Mouse (Mus musculus) stomach, embryonic 16.5 days (tissue): ENCODE data around the gene 1700020L24Rik. TPM values are rescaled to one million over a fixed set of nuclear protein-coding genes. Genes with fewer than 3 reads are reported as not detected.

ENCODE experiments used
- ATAC-seq: fragments of 200-750 bp; cut with Nextera tagmentation; 2 replicates; pipeline ENCODE4 v1.8.0; 2017; ENCODE audit warnings: moderate number of reproducible peaks, moderate TSS enrichment; ENCODE audit not compliant: insufficient read depth, low FRiP score
- H3K27ac ChIP-seq: fragments of 300-500 bp; sonication (generic); 2 replicates; pipeline ENCODE4 v1.5.1; 2014; ENCODE audit warnings: low read length
- H3K27me3 ChIP-seq: fragments of 300-500 bp; sonication (generic); 2 replicates; pipeline ENCODE4 v1.6.1; 2014; ENCODE audit warnings: low read length, control low read depth, mixed read lengths; ENCODE audit not compliant: control insufficient read depth, insufficient read depth
- H3K36me3 ChIP-seq: fragments of 300-500 bp; sonication (generic); 2 replicates; pipeline ENCODE4 v1.6.1; 2014; ENCODE audit warnings: low read length; ENCODE audit not compliant: control insufficient read depth, insufficient read depth
- H3K4me1 ChIP-seq: fragments of 300-500 bp; sonication (generic); 2 replicates; pipeline ENCODE4 v1.6.1; 2014; ENCODE audit warnings: low read length, control low read depth, mixed read lengths; ENCODE audit not compliant: control insufficient read depth, insufficient read depth
- H3K4me2 ChIP-seq: fragments of 300-500 bp; sonication (generic); 2 replicates; pipeline ENCODE4 v1.6.1; 2014; ENCODE audit warnings: low read depth, low read length, mixed read lengths
- H3K4me3 ChIP-seq: fragments of 300-500 bp; sonication (generic); replicated peaks from 2 replicates; pipeline ENCODE4 v1.5.1; 2014; ENCODE audit warnings: mild to moderate bottlenecking, low read length
- H3K9ac ChIP-seq: fragments of 300-500 bp; sonication (generic); 2 replicates; pipeline ENCODE4 v1.6.1; 2014; ENCODE audit warnings: low read length
- H3K9me3 ChIP-seq: fragments of 300-500 bp; sonication (generic); replicated peaks from 2 replicates; pipeline ENCODE4 v1.6.1; 2016; ENCODE audit warnings: low read length, control low read depth; ENCODE audit not compliant: control insufficient read depth
- WGBS: fragments of 180-500 bp; shearing (Covaris S2); extraction: QIAGEN DNeasy Blood & Tissue Kit; methylation state at CpG from one replicate; pipeline ENCODE4 v1.1.7; 2014; 5-methylcytosine and 5-hydroxymethylcytosine counted together
- polyA plus RNA-seq: library from polyadenylated mRNA; unstranded; fragments of >200 nt; fragmentation: Nextera tagmentation; extraction: Ambion mirVana; gene quantifications from 2 replicates; pipeline ENCODE4 v1.2.1, GENCODE M21; 2015

1700020L24Rik gene
- 0.21 TPM in 1 of 2 replicates, not detected in the other for polyA plus RNA-seq

DNA sequence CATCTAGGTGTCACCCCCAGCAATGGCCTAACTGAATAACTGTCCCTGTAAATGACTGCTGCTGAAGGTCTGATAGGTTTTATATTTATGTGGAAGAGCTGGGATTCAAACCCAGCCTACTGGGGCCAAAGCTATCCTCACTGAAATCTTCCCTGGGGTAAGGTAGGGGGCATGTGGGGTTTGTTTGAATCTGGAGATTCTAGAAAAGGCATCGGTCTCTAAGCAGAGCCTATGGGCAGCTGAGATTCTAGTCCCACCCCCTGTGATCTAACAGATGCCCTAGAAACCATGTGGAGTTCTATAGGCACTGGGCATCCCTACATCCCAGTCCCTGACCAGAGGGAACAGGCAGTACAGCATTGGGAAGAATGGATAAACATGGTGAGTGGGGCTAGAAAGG is at the start of gene 1700020L24Rik:
Gene 1700020L24Rik, plus strand, starts transcription at position 301 of the 400 bp plus-strand sequence.
- no peak within 1 kb of the TSS for H3K4me2 ChIP-seq
- no peak within 1 kb of the TSS for H3K9ac ChIP-seq
- no peak within 1 kb of the TSS for H3K4me3 ChIP-seq
- WGBS: 90% methylated on average over 1 of the region's 1 CpGs
- no peak within 1 kb of the TSS for H3K27ac ChIP-seq
- peaks cover 14% of the 10 kb centered on the region for H3K27me3 ChIP-seq
- no peaks in the 10 kb centered on the region for H3K36me3 ChIP-seq
- H3K9me3 ChIP-seq: no peaks in the 10 kb centered on the region
- no peak for ATAC-seq
- no peaks in the 10 kb centered on the region; the same call in 1 of the 2 replicates for H3K4me1 ChIP-seq

DNA sequence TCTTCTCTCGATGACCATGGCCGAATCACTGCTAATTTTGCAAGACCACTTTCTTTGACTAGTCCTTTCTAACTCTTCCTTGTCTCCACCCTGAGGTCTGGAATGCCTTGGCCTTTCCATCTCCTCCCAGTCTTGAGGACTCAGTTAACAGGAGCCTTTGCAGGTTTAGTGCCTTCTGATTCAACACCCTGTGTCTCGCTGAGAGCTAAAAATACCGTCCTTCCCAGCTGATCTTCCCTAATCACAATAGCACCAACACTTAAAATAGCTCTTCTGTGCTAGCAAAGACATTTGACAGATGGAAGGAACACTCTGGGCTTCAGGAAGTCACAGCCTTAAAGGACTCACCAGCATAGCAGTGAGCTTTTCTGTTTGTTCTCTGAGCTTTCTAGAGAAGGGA is 44.4 kb upstream of the 1700020L24Rik start:
- H3K27ac ChIP-seq: no peak overlapping the region
- 83% methylated on average over 4 of the region's 4 CpGs for WGBS
- peaks cover 17% of the 10 kb centered on the region for H3K36me3 ChIP-seq
- H3K4me2 ChIP-seq: no peak overlapping the region
- no peak for ATAC-seq
- no peak overlapping the region for H3K9ac ChIP-seq
- H3K4me1 ChIP-seq: no peaks in the 10 kb centered on the region
- no peaks in the 10 kb centered on the region for H3K9me3 ChIP-seq
- H3K27me3 ChIP-seq: no peaks in the 10 kb centered on the region
- H3K4me3 ChIP-seq: no peak overlapping the region

DNA sequence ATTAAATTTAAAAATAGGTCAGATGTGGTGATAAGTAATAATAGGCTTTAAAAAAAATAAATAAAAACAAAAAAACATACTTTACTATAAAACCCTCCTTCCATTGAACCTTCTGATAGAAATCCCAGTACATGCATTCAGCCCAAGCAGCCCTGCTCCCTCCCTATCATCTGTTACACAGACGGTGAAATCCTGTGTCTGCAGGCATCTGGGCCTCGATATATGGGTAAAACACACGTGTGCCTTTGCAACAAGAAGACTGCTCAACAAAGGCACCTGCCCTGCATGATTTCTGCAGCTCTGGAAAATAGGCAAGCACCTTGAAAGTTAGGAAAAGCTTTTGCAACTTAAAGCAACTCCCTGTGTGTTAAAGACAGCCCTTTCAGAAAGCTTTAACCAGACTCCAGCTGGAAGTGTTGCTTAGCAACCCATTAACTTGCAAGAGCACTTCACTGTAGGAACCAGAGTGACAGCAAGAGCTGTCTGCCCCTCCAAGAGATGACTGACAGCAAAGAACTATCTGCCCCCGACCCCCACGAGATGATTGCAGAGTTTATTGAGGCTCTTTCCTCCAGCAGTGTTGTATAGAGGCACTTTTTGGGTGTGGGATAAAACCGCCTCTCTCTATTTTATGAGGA is 42.6 kb upstream of the 1700020L24Rik start:
- H3K9ac ChIP-seq: no peak overlapping the region
- H3K4me3 ChIP-seq: no peak overlapping the region
- WGBS: 62% methylated on average over 6 of the region's 6 CpGs
- H3K36me3 ChIP-seq: peaks cover 14% of the 10 kb centered on the region
- H3K27me3 ChIP-seq: no peaks in the 10 kb centered on the region
- ATAC-seq: no peak
- H3K4me2 ChIP-seq: no peak overlapping the region
- no peaks in the 10 kb centered on the region for H3K9me3 ChIP-seq
- no peak overlapping the region for H3K27ac ChIP-seq
- H3K4me1 ChIP-seq: no peaks in the 10 kb centered on the region

DNA sequence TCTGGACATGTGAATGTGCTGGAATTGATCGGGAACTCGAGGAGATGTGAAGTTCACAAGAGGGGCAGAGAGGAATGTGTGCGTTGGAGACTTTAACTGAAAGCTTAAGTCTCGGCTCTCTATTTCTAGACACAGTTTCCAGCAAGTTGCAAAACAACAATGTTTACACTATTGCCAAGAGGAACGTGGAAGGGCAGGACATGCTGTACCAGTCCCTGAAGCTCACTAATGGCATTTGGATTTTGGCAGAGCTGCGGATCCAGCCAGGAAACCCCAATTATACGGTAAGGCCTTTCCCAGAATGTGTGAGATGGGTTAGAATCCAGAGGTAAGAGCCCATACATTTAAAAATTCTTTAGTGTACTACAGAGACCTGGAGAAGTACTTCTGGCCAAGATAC is 39.9 kb upstream of the 1700020L24Rik start:
- Histone ChIP-seq H3K9me3 (no peaks in the 10 kb centered on the region), H3K27ac (no peak overlapping the region), H3K4me3 (no peak overlapping the region), H3K4me1 (no peaks in the 10 kb centered on the region), H3K9ac (no peak overlapping the region), H3K27me3 (no peaks in the 10 kb centered on the region), H3K4me2 (no peak overlapping the region), H3K36me3 (peaks cover 7% of the 10 kb centered on the region)
- ATAC-seq: no peak
- WGBS: 85% methylated on average over 7 of the region's 7 CpGs

DNA sequence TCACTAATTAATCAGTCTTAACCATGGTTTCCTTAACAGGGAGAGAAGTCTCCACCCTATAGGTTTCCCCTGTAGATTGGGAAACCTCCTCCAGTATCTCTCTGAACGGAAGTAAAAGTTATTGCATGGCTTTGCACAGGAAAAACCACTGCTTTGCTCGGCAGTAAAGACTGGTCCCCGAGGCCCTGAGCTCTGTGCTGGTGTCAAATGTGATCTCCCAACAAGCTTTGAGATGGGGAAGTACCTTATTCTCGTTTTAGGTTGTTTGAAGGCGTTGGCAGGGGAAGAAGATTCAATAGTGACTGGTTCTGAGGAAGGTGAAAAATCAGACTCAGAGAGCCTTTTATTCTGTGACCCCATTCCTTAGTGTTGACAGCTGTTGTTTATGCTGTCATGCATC is 38.8 kb upstream of the 1700020L24Rik start:
- 85% methylated on average over 5 of the region's 5 CpGs for WGBS
- Histone ChIP-seq H3K36me3 (peaks cover 10% of the 10 kb centered on the region), H3K4me3 (no peak overlapping the region), H3K27me3 (no peaks in the 10 kb centered on the region), H3K9ac (no peak overlapping the region), H3K4me2 (no peak overlapping the region), H3K9me3 (no peaks in the 10 kb centered on the region), H3K4me1 (no peaks in the 10 kb centered on the region), H3K27ac (no peak overlapping the region)
- ATAC-seq: no peak

DNA sequence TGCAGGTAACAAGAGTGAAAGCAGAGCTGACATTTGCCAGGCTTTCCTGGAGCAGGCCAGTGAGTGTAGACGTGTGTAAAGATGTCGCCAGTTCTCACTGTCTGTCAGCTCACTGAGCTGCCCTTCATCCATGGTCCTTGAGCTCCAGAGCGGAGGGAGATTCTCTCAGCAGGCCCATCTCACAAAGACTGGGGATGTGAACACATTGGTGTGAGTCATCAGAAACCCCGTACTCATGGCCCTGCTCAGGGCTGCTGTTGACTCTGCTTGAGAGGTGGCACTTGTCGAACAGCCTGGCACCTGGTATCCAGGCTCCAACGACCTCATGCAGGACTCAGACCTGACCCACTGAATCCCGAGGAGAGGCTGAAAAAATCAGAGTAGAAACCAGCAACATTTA is 33.7 kb upstream of the 1700020L24Rik start:
- Histone ChIP-seq H3K9ac (no peak overlapping the region), H3K4me2 (no peak overlapping the region), H3K36me3 (0 out of 2 replicates have a peak, but pooled peaks cover 3% of the 10 kb centered on the region), H3K27me3 (no peaks in the 10 kb centered on the region), H3K4me1 (no peaks in the 10 kb centered on the region), H3K9me3 (no peaks in the 10 kb centered on the region), H3K4me3 (no peak overlapping the region), H3K27ac (no peak overlapping the region)
- WGBS: 77% methylated on average over 7 of the region's 7 CpGs
- no peak for ATAC-seq

DNA sequence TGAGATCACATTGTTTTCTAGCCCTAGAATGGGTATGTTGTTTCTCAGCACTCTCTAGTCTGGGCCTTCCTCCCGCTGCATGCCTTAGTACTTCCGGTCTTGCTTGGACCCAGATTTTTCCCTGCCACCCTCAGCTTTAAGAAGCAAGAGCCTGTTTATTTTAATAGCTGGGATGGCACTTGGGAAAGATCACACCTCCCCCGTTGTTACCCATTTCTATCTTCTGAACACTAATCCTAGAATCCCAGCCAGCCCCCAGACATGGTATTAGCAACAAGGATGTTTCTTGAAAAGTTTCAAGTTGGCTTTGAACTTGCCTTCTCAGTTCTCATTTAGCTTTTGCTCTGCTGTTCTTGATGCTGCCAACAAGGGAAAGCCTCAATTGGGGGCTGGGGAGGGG is 31.1 kb upstream of the 1700020L24Rik start:
- H3K27ac ChIP-seq: no peak overlapping the region
- H3K27me3 ChIP-seq: no peaks in the 10 kb centered on the region
- H3K9me3 ChIP-seq: no peaks in the 10 kb centered on the region
- H3K4me1 ChIP-seq: peaks cover 3% of the 10 kb centered on the region; the same call in 1 of the 2 replicates
- H3K4me3 ChIP-seq: no peak overlapping the region
- 0 out of 2 replicates have a peak, but pooled peaks cover 3% of the 10 kb centered on the region for H3K36me3 ChIP-seq
- 53% methylated on average over 3 of the region's 3 CpGs for WGBS
- ATAC-seq: no peak
- H3K4me2 ChIP-seq: no peak overlapping the region
- no peak overlapping the region for H3K9ac ChIP-seq

DNA sequence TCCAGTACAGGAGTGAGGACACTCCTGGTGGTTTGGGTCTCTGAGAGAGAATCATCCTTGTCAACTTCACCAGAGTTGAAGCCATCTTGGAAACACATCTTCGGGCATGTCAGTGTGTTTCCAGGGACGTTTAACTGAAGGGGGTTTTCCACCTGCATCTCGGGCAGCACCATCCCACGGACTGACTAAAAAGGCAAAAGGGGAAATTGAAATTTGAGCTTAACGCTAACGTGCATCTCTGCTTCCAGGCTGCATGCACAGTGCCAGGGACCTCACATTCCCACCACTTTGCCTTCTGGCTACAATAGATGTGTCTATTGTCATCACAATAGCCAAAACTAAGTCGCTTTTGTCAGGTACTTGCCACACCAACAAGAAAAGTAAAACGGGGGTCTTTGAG is 29.2 kb upstream of the 1700020L24Rik start:
- 37% methylated on average over 8 of the region's 8 CpGs for WGBS
- no peaks in the 10 kb centered on the region for H3K27me3 ChIP-seq
- H3K36me3 ChIP-seq: no peaks in the 10 kb centered on the region
- H3K4me3 ChIP-seq: no peak overlapping the region
- no peak overlapping the region for H3K4me2 ChIP-seq
- H3K9me3 ChIP-seq: no peaks in the 10 kb centered on the region
- H3K4me1 ChIP-seq: peaks cover 3% of the 10 kb centered on the region; the same call in 1 of the 2 replicates
- no peak overlapping the region for H3K27ac ChIP-seq
- no peak overlapping the region for H3K9ac ChIP-seq
- no peak for ATAC-seq

DNA sequence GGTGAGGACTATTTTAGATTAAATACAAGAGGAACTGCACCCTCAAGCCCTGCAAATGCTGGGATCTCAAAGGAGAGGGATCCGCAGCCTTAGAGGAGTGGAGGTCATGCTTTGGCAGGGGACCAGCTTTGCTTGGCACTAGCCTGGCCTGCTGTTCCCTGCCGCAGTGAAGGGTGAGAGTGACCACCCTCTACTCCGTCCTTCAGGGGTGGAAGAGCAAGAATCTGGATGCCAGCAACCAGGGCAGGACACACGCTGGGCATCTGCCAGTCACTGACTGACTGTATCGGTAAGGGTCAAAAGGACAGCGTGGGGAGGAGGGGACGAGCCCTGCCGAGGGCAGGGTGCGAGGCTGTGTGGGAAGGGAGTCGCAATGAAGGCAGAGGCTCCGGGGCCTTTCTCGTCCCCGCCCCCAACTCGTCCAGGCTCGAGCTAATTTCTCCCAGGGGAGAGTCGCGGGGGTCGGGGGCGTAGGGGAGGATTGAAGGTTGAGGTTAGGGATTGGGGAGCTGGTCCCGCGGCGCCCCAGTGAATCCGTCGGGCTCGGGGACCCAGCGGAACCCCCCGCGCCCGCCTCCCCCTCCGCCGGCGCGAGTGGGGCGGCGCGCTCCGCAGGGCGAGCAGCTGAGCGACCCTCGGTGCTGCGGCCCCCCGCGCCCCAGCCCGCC is 28.3 kb upstream of the 1700020L24Rik start, which contains the start of gene Rasl10b:
Gene Rasl10b, plus strand, starts transcription at position 51 of the 668 bp plus-strand sequence.
- H3K4me2 ChIP-seq: peak within 1 kb of the TSS; percentile 90
- ATAC-seq: peak; percentile 65
- no peaks in the 10 kb centered on the region for H3K27me3 ChIP-seq
- H3K36me3 ChIP-seq: no peaks in the 10 kb centered on the region
- H3K4me1 ChIP-seq: peaks cover 3% of the 10 kb centered on the region; the same call in 1 of the 2 replicates
- H3K9me3 ChIP-seq: no peaks in the 10 kb centered on the region
- peak within 1 kb of the TSS; percentile 67 for H3K4me3 ChIP-seq
- 1% methylated on average over 23 of the region's 44 CpGs for WGBS
- H3K9ac ChIP-seq: peak within 1 kb of the TSS; percentile 74
- no peak within 1 kb of the TSS for H3K27ac ChIP-seq
